8 mouse cellular contexts compared by ENCODE assay signal in genomic region chr8:123157888-123158465, GRCm38 (mm10). TPM values are rescaled to one million over a fixed set of nuclear protein-coding genes. Genes with fewer than 3 reads are reported as not detected.
DNase-seq lines count a peak whose midpoint lies in the region; ATAC-seq and TF ChIP-seq lines count a peak whose summit lies in the region.

Gene Sult5a1 (minus strand): TSS chr8:123158315.

- 32% methylated on average over 13 of the region's 13 CpGs for WGBS in heart, embryonic 13.5 days
- WGBS in limb, embryonic 11.5 days: 26% methylated on average over 13 of the region's 13 CpGs
- 21% methylated on average over 13 of the region's 13 CpGs for WGBS in stomach, postnatal 0 days

- peaks cover 42% of the 10 kb centered on the region for H3K4me1 ChIP-seq in heart, embryonic 13.5 days
- H3K4me1 ChIP-seq in limb, embryonic 11.5 days (ENCODE audit: control insufficient read depth, insufficient read depth, low read length): no peaks in the 10 kb centered on the region
- no peaks in the 10 kb centered on the region; the same call in 1 of the 2 replicates for H3K4me1 ChIP-seq in stomach, postnatal 0 days (replicated peaks; ENCODE audit: control insufficient read depth, insufficient read depth)

- peak within 1 kb of the TSS; percentile 20; the same call in 1 of the 2 replicates for H3K27ac ChIP-seq in heart, embryonic 13.5 days (replicated peaks)
- H3K27ac ChIP-seq in limb, embryonic 11.5 days (replicated peaks; ENCODE audit: low read depth, low read length): no peak within 1 kb of the TSS
- H3K27ac ChIP-seq in stomach, postnatal 0 days (replicated peaks): no peak within 1 kb of the TSS

- peak within 1 kb of the TSS; percentile 40 for H3K9ac ChIP-seq in heart, embryonic 13.5 days
- H3K9ac ChIP-seq in limb, embryonic 11.5 days (ENCODE audit: low read length): no peak within 1 kb of the TSS
- H3K9ac ChIP-seq in stomach, postnatal 0 days (ENCODE audit: low read length): no peak within 1 kb of the TSS

- intact Hi-C loops in heart, postnatal 25 days (cut with DNase I): no loop called here

- no peaks in the 10 kb centered on the region for H3K9me3 ChIP-seq in heart, embryonic 13.5 days
- no peaks in the 10 kb centered on the region for H3K9me3 ChIP-seq in limb, embryonic 11.5 days (ENCODE audit: control insufficient read depth, low read length)
- no peaks in the 10 kb centered on the region for H3K9me3 ChIP-seq in stomach, postnatal 0 days (ENCODE audit: control insufficient read depth, low read length)

- no peaks in the 10 kb centered on the region for H3K36me3 ChIP-seq in heart, embryonic 13.5 days
- no peaks in the 10 kb centered on the region for H3K36me3 ChIP-seq in limb, embryonic 11.5 days (ENCODE audit: control insufficient read depth, insufficient read depth, low read length)
- H3K36me3 ChIP-seq in stomach, postnatal 0 days (ENCODE audit: control insufficient read depth, insufficient read depth, low read length): no peaks in the 10 kb centered on the region

- no peak for ATAC-seq in heart, embryonic 13.5 days (ENCODE audit: extremely low read depth, insufficient number of reproducible peaks, low FRiP score, low TSS enrichment)
- ATAC-seq in limb, embryonic 11.5 days (ENCODE audit: insufficient number of reproducible peaks, low FRiP score, low TSS enrichment, low read depth): 0 out of 2 replicates have a peak, but pooled peaks have one; percentile 65
- ATAC-seq in stomach, postnatal 0 days (ENCODE audit: low FRiP score, low TSS enrichment): peak; percentile 58; the same call in 1 of the 2 replicates

- H3K4me3 ChIP-seq in heart, embryonic 13.5 days: peak within 1 kb of the TSS; percentile 23
- H3K4me3 ChIP-seq in limb, embryonic 11.5 days (ENCODE audit: low read depth, low read length): no peak within 1 kb of the TSS
- no peak within 1 kb of the TSS for H3K4me3 ChIP-seq in stomach, postnatal 0 days (ENCODE audit: low read depth, low read length)

- no peaks in the 10 kb centered on the region for H3K27me3 ChIP-seq in heart, embryonic 13.5 days (replicated peaks)
- no peaks in the 10 kb centered on the region for H3K27me3 ChIP-seq in limb, embryonic 11.5 days (ENCODE audit: control insufficient read depth, insufficient read depth, low read length)
- no peaks in the 10 kb centered on the region for H3K27me3 ChIP-seq in stomach, postnatal 0 days (ENCODE audit: control insufficient read depth, insufficient read depth, low read length)

- no peak for DNase-seq in heart, postnatal 25 days (ENCODE audit: low spot score)
- no peak for DNase-seq in urinary bladder, adult 2 months (ENCODE audit: low spot score)
- DNase-seq in urinary bladder, postnatal 25 days (ENCODE audit: low spot score): no peak
- DNase-seq in limb, embryonic 11.5 days (ENCODE audit: low spot score): peak; percentile 44
- peak; percentile 22 for DNase-seq in stomach, postnatal 0 days (ENCODE audit: low spot score)
- DNase-seq in spleen, adult 12 weeks (ENCODE audit: low spot score): no peak
- no peak for DNase-seq in layer of hippocampus, postnatal 36 days

- peak; percentile 47 for TF ChIP-seq CTCF in stomach, postnatal 0 days (IDR thresholded peaks at IDR 0.05; ENCODE audit: low read depth)

- TF ChIP-seq EP300 in stomach, postnatal 0 days (optimal IDR thresholded peaks at IDR 0.05): no peak

- H3K4me2 ChIP-seq in heart, embryonic 13.5 days: peak within 1 kb of the TSS; percentile 53
- H3K4me2 ChIP-seq in limb, embryonic 11.5 days (ENCODE audit: low read depth, severe bottlenecking): peak within 1 kb of the TSS; percentile 15
- H3K4me2 ChIP-seq in stomach, postnatal 0 days (replicated peaks; ENCODE audit: low read depth): peak within 1 kb of the TSS; percentile 32

RNA-seq across cellular contexts. Expression of gene Sult5a1, which starts in this region (rescaled TPM):
- polyA plus RNA-seq in heart, embryonic 13.5 days (2015; fragmentation: Nextera tagmentation; extraction: Ambion mirVana): 4.0 and 7.5 TPM in 2 replicates
- 1 to 10 TPM in 1 of 2 experiments, under 1 TPM in 1; 0.56 to 1.1 TPM for total RNA-seq in heart, postnatal 25 days (2021)
- 8.9 and 10.6 TPM in 2 replicates for polyA plus RNA-seq in urinary bladder, adult 2 months (2012; rRNA removed)
- polyA plus RNA-seq in limb, embryonic 11.5 days (2014; fragmentation: Nextera tagmentation; extraction: Ambion mirVana): 6.8 and 8.5 TPM in 2 replicates
- 7.8 and 9.3 TPM in 2 replicates for polyA plus RNA-seq in stomach, postnatal 0 days (2015; fragmentation: Nextera tagmentation; extraction: Ambion mirVana)
- total RNA-seq in layer of hippocampus, postnatal 36 days (2021): 1 to 10 TPM; 1.6 to 2.2 TPM

Comparison
In these comparisons a context has a peak if more than half of its experiments do, and no peak if none do; other contexts are left out.
1. DNase-seq: peak in limb, embryonic 11.5 days (single experiment) and stomach, postnatal 0 days (single experiment); none in heart, postnatal 25 days (single experiment), urinary bladder, adult 2 months (single experiment), urinary bladder, postnatal 25 days (single experiment), spleen, adult 12 weeks (single experiment) and layer of hippocampus, postnatal 36 days (0 of 2).
2. Peak in every context shown above with its lines, with median percentiles within 50 percentile points of each other: H3K4me2 ChIP-seq.